Mouse (Mus musculus): Measurements from ENCODE around the gene Masp2.

GRCm38 (mm10) chr4:148626623-148627185 is 24.4 kb downstream of the Masp2 start, which contains the start of gene Tardbp:
- TF ChIP-seq POLR2A (IDR thresholded peaks at IDR 0.05; ENCODE audit: low read depth, low read length) (peak; percentile 97), CTCF (IDR thresholded peaks at IDR 0.05; ENCODE audit: extremely low read depth, insufficient read depth, insufficient read length, insufficient replicate concordance) (no peak)
